Mouse (Mus musculus) C2C12 (cell line): Measurements from ENCODE around the gene Csrp1.

Experiments
- CTCF ChIP-seq: IDR thresholded peaks from one replicate; pipeline ENCODE4 v1.5.1; 2011; ENCODE audit not compliant: control insufficient read depth, insufficient read depth, insufficient read length
- FOSL1 ChIP-seq: IDR thresholded peaks from one replicate; pipeline ENCODE4 v1.8.0; 2011; ENCODE audit warnings: mild to moderate bottlenecking, low read length; ENCODE audit not compliant: poor library complexity, insufficient read depth, severe bottlenecking
- MAX ChIP-seq: IDR thresholded peaks from one replicate; pipeline ENCODE4 v1.6.1; 2011; ENCODE audit warnings: mild to moderate bottlenecking, control low read depth
- MYOG ChIP-seq: IDR thresholded peaks from one replicate; pipeline ENCODE4 v1.6.1; 2011; ENCODE audit not compliant: control insufficient read depth, insufficient read length; ENCODE audit errors: extremely low read depth
- USF1 ChIP-seq: IDR thresholded peaks from one replicate; pipeline ENCODE4 v1.6.1; 2011; ENCODE audit warnings: low read depth, mild to moderate bottlenecking, control low read depth, moderate library complexity

DNA sequence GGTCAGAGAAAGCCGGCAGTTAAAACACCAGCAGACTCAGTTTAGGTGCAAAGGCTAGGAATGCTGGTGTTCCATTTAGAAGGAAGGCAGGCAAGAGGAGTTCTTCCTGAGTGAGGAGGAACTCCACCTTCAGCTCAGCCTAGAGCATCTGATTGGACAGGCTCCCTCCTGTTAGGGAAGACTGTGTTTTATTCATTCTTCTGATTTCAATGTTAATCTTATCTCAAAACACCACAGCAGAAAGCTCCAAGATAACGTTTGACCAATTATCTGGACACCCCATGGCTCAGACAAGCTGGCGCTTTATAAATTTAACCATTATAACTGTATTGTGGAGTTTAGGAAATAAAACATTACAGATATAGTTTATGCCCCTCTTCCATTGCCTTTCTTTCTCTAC lies 18.5 kb upstream of the Csrp1 start:
- TF ChIP-seq CTCF (no peak), MYOG (no peak), USF1 (no peak), FOSL1 (no peak), MAX (no peak)
